Mouse (Mus musculus) heart, adult 2 months (tissue): ENCODE data around the gene Commd2. TPM values are rescaled to one million over a fixed set of nuclear protein-coding genes. Genes with fewer than 3 reads are reported as not detected.

ENCODE experiments used
- DNase-seq, 2 experiments: peaks; one replicate each; pipeline ENCODE4 v3.0.0; 2021
- H3K27ac ChIP-seq: fragments of 200-600 bp; 2 replicates; pipeline ENCODE4 v1.8.1; 2022
- H3K27me3 ChIP-seq: fragments of 200-500 bp; 2 replicates; pipeline ENCODE4 v1.6.1; 2012; ENCODE audit warnings: mild to moderate bottlenecking, low read length, inconsistent platforms, mixed read lengths; ENCODE audit not compliant: control insufficient read depth, insufficient read depth
- H3K36me3 ChIP-seq: fragments of 200-500 bp; 2 replicates; pipeline ENCODE4 v1.6.1; 2012; ENCODE audit warnings: low read length, inconsistent platforms; ENCODE audit not compliant: control insufficient read depth, insufficient read depth
- H3K4me1 ChIP-seq: fragments of 200-500 bp; 2 replicates; pipeline ENCODE4 v1.6.1; 2011; ENCODE audit warnings: low read length; ENCODE audit not compliant: control insufficient read depth, insufficient read depth
- H3K4me3 ChIP-seq: fragments of 200-600 bp; 2 replicates; pipeline ENCODE4 v1.8.1; 2022
- H3K79me2 ChIP-seq: fragments of 200-500 bp; replicated peaks from 2 replicates; pipeline ENCODE4 v1.6.1; 2012; ENCODE audit warnings: mild to moderate bottlenecking, inconsistent platforms, low read length, moderate library complexity, mixed read lengths; ENCODE audit not compliant: control insufficient read depth, insufficient read depth
- H3K9ac ChIP-seq: fragments of 200-500 bp; 2 replicates; pipeline ENCODE4 v1.6.1; 2012; ENCODE audit warnings: low read depth, mild to moderate bottlenecking, control low read depth, inconsistent platforms, low read length, mixed read lengths
- CTCF ChIP-seq: fragments of 200-600 bp; IDR thresholded peaks from 2 replicates; pipeline ENCODE4 v1.8.1; 2022; ENCODE audit warnings: antibody characterized with exemption, mild to moderate bottlenecking, moderate library complexity
- EP300 ChIP-seq: fragments of 200-500 bp; IDR thresholded peaks from 2 replicates; pipeline ENCODE4 v1.6.1; 2011; ENCODE audit warnings: low read depth, low read length, control low read depth; ENCODE audit not compliant: insufficient read depth
- POLR2A ChIP-seq: fragments of 200-500 bp; IDR thresholded peaks from 2 replicates; pipeline ENCODE4 v1.6.1; 2011; ENCODE audit warnings: mild to moderate bottlenecking, low read depth, low read length, control low read depth; ENCODE audit not compliant: insufficient read depth
- WGBS: fragments of 180-500 bp; shearing (Covaris S2); methylation state at CpG from one replicate; pipeline ENCODE4 v1.1.7; 2018; 5-methylcytosine and 5-hydroxymethylcytosine counted together
- intact Hi-C: fragments of 180-260 bp; cut with DNase I; formaldehyde crosslinking; loops from one replicate; pipeline ENCODE4 v1.15.1; 2025
- long read RNA-seq: library from polyadenylated mRNA; stranded (forward); transcript quantifications from one replicate; pipeline ENCODE4 v2.0.0, GENCODE M21; 2021
- polyA plus RNA-seq: library from polyadenylated mRNA; depleted of rRNA; stranded (reverse); fragments of >200 nt; gene quantifications from 2 replicates; pipeline ENCODE4 v1.2.3, GENCODE M21; 2012; rRNA removed
- total RNA-seq, 2 experiments: library from RNA; stranded (reverse); gene quantifications; 2 replicates each; pipeline ENCODE4 v1.2.3; 2021

The Commd2 gene
- total RNA-seq, result 10 to 100 TPM; 12.2 to 13.9 TPM
- polyA plus RNA-seq, result 11.9 and 19.4 TPM in 2 replicates
- long read RNA-seq, transcript Commd2-202 (5 exons, 2,992 nt), result major isoform, 15 of 26 reads
- long read RNA-seq, partial matches to known transcripts, result 7 of 26 reads
- long read RNA-seq, other reads (novel, unspliced or antisense), result 1 of 26 reads

DNA sequence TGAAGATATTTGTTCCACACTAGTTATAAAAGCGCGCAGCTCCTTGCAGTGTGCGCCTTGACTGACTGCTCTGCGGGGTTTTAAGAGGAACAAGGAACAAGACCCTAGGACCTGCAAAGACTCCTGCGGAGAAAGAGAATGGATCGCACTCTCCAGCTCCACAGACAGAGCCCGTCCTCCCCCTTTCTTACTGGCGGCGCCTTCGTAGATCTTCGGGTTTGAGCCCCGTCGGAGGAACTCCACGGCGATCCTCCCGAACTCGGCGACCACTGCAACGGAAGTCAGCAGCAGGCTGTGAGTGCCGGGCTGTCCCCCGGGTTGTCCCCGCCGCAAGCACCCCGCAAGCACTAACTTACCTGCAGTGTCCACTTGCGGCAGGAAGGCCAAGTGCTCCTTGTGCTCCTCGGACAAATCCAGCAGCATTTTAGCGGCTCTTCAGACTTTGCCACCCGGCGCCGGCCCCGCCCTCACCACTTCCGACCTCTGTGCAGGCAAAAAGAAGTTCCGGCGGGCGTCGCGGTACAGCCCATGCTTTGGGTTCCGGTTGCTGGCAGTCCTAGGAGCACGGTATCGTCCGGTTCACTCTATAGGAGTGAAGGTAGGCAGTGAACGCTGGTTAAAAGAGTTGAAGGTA is at the start of gene Commd2:
Commd2 (minus strand) TSS at position 485 of the 634 bp plus-strand sequence.
- WGBS, result under 1% methylated on average over 42 of the region's 42 CpGs
- intact Hi-C loops, result no loop called here

GRCm38 (mm10) chr3:57696779-57697178 is 45.3 kb upstream of the Commd2 start:
- Histone ChIP-seq H3K4me3 (no peak overlapping the region), H3K27ac (no peak overlapping the region), H3K36me3 (no peaks in the 10 kb centered on the region), H3K4me1 (no peaks in the 10 kb centered on the region), H3K27me3 (no peaks in the 10 kb centered on the region), H3K9ac (no peak overlapping the region), H3K79me2 (no peaks in the 10 kb centered on the region)
- no peak for DNase-seq
- intact Hi-C loops, result no loop called here
- TF ChIP-seq CTCF (no peak), POLR2A (no peak), EP300 (no peak)
- 87% methylated on average over 9 of the region's 9 CpGs for WGBS

More for the DNA sequence above, at the start of gene Commd2:
- Histone ChIP-seq H3K4me3 (peak within 1 kb of the TSS; percentile 88), H3K27me3 (no peaks in the 10 kb centered on the region), H3K79me2 (no peaks in the 10 kb centered on the region), H3K27ac (peak within 1 kb of the TSS; percentile 72), H3K4me1 (peaks cover 1% of the 10 kb centered on the region; the same call in 1 of the 2 replicates), H3K36me3 (peaks cover 3% of the 10 kb centered on the region), H3K9ac (peak within 1 kb of the TSS; percentile 89)
- peak; percentile 88 to 95 for DNase-seq
- TF ChIP-seq POLR2A (peak; percentile 85), CTCF (no peak), EP300 (0 out of 2 replicates have a peak, but pooled peaks have one; percentile 26)

DNA sequence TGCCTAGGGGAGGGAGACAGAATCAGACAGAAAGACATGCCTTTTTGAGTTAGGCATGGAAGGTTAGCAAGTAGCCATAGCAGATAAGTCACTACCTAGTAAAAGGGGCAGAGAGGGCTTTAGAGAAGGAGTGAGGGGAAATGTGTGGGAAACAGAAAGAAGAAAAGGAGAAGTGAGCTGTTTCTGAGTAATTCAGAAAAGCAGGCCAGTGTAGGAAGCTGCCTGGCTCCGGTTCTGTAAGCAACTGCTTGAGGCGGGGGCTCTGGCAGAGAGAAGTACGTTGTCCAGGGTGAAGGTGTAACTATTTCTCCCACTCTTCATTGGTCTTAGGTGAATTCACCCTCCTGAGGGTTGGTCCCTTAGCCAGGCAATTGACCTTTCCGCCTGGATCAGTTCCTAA is 44.7 kb upstream of the Commd2 start:
- Histone ChIP-seq H3K4me1 (no peaks in the 10 kb centered on the region), H3K36me3 (no peaks in the 10 kb centered on the region), H3K9ac (no peak overlapping the region), H3K4me3 (no peak overlapping the region), H3K79me2 (no peaks in the 10 kb centered on the region), H3K27me3 (no peaks in the 10 kb centered on the region), H3K27ac (no peak overlapping the region)
- 79% methylated on average over 4 of the region's 4 CpGs for WGBS
- no peak for DNase-seq
- intact Hi-C loops, result no loop called here
- TF ChIP-seq EP300 (no peak), POLR2A (no peak), CTCF (no peak)

DNA sequence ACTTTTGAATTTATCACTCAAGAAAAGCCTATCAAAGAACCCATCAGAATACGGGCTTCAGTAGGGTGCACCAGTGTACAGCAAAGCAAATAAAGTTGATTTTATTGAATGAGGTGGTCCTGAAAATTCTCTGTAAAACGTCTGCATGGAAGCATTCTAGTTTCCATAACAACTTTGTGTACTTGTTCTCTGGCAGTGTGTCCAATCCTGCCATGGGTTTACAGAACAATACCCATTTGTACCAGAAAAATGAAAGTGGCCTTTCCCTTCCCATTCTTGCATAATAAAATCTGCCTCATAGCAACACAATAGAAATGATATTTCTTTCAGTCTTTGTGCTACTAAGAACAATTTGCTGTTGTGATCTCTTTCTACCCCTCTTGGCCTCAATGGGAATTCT is 41.2 kb upstream of the Commd2 start, which contains the start of gene Ankub1:
Ankub1 (minus strand) TSS at position 81 of the 400 bp plus-strand sequence.
- Histone ChIP-seq H3K4me3 (no peak within 1 kb of the TSS), H3K27me3 (no peaks in the 10 kb centered on the region), H3K4me1 (no peaks in the 10 kb centered on the region), H3K27ac (no peak within 1 kb of the TSS), H3K36me3 (no peaks in the 10 kb centered on the region), H3K79me2 (no peaks in the 10 kb centered on the region), H3K9ac (no peak within 1 kb of the TSS)
- WGBS, result 63% methylated on average over 2 of the region's 2 CpGs
- no peak for TF ChIP-seq POLR2A
- no peak for DNase-seq
- intact Hi-C loops, result no loop called here

DNA sequence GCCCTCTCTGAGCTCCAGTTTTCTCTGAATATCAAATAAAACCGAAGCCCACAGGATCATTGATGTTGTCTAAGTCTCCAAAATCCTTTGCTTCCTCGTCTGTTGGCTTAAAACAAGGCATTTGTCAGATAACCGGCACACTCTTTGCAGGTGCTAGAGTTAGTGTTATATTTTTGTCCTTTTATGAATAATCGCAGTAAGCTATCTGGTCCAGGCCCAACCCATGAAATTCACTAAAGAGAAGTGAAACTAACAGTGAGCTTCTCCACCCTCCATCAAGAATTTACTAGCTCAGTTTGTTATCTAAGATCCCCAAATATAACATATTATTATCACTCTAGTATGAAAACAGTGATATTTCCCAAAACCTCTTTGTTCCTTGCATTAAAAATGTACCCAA is 40.3 kb upstream of the Commd2 start:
- no peak for TF ChIP-seq CTCF
- TF ChIP-seq EP300, result no peak
- TF ChIP-seq POLR2A, result no peak
- intact Hi-C loops, result no loop called here
- WGBS, result 77% methylated on average over 4 of the region's 4 CpGs

GRCm38 (mm10) chr3:57677786-57678185 is 26.3 kb upstream of the Commd2 start:
- Histone ChIP-seq H3K36me3 (no peaks in the 10 kb centered on the region), H3K4me3 (no peak overlapping the region), H3K79me2 (no peaks in the 10 kb centered on the region), H3K4me1 (no peaks in the 10 kb centered on the region; the same call in 1 of the 2 replicates), H3K9ac (no peak overlapping the region), H3K27me3 (no peaks in the 10 kb centered on the region), H3K27ac (no peak overlapping the region)
- intact Hi-C loops, result no loop called here
- TF ChIP-seq POLR2A (no peak), EP300 (0 out of 2 replicates have a peak, but pooled peaks have one; percentile 7), CTCF (no peak)
- DNase-seq, result peak in 1 of 2 experiments; percentile 23

More for the DNA sequence above, 40.3 kb upstream of the Commd2 start:
- Histone ChIP-seq H3K27ac (no peak overlapping the region), H3K9ac (no peak overlapping the region), H3K36me3 (no peaks in the 10 kb centered on the region), H3K27me3 (no peaks in the 10 kb centered on the region), H3K4me3 (no peak overlapping the region), H3K79me2 (no peaks in the 10 kb centered on the region), H3K4me1 (no peaks in the 10 kb centered on the region)
- no peak for DNase-seq
